Mouse (Mus musculus) gastrocnemius, postnatal 25 days (tissue): Measurements from ENCODE around the gene Tmem175. TPM values are rescaled to one million over a fixed set of nuclear protein-coding genes. Genes with fewer than 3 reads are reported as not detected.

ENCODE experiments used
- DNase-seq: peaks from one replicate; pipeline ENCODE4 v3.0.0; 2022
- total RNA-seq, 2 experiments: library from RNA; stranded (reverse); gene quantifications; 1 replicate in 1 of 2; 2 replicates in 1 of 2; pipeline ENCODE4 v1.2.3; 2021

Tmem175 gene
- total RNA-seq, 2 experiments from 2014 or later = 5.2 to 5.4 TPM

DNA sequence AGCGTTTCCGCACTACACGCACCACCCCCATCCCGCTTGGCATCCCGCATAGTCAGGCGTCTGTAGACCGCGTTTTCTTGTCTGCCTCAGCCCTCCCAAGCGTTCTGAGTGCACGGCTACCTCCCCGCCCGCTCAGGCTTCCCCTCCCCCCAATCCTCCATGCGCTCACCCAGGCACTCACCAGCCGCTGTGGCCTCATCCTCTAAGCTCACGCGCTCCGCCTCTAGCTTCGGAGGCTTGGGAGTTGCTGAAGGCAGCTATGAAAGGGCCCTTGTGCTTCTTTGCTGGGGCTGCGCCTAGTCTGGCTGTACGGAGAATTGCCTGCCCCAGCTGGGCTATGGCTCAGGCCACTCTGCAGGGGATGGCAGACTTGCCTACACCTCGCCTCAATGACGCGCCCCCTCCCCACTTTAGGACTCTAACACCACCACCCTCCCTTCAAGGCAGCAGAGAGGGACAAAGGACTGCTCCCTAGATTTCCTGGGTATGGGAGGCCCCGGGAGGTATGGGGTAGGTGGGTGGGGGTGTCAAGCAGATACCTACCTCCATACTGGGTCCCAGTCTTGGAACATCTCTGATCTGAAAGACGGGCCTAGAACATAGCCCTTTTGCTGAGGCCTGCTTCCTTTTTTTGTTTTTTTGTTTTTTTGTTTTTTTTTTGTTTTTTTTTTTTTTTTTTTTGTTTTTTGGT, 48.2 kb downstream of the Tmem175 start:
- DNase-seq = no peak

DNA sequence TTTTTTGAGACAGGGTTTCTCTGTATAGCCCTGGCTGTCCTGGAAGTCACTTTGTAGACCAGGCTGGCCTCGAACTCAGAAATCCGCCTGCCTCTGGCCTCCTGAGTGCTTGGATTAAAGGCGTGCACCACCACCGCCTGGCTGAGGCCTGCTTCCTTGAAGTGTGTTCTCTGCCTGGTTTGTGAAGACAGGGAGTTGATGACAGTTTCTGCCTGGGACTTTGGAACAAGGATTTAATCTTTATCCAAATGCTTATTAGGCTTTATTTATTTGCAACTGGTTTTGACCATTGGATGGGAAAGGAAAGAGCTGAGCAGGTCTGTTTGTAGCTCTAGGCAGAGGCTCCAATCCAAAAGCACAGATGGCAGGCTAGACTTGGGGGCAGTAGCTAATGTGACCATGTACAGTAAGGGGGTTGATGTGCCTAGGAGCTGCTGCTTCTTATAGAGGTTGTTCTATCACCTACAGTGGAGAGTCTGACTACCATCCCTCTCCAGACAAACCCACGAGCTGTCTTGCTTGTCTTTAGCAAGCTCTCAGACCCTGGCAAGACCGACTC, 48.8 kb downstream of the Tmem175 start:
- DNase-seq = no peak

DNA sequence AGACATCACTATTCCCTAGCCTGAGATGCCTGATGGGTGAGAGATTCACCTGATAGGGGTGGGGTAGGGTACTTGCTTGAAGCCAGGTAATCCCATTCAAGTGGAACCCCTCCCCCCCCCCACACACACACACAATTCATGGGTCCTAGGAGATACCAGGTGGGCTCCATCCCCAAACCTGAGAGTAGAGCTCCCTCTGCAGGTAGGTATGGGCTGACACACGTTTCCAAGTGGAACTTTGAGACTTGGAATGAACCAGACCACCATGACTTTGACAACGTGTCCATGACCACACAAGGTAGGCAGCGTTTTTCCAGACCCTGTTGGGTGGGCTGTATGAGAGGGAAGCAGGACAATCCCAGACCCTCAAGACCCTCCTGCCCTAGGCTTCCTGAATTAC, 50.3 kb downstream of the Tmem175 start:
- no peak for DNase-seq

DNA sequence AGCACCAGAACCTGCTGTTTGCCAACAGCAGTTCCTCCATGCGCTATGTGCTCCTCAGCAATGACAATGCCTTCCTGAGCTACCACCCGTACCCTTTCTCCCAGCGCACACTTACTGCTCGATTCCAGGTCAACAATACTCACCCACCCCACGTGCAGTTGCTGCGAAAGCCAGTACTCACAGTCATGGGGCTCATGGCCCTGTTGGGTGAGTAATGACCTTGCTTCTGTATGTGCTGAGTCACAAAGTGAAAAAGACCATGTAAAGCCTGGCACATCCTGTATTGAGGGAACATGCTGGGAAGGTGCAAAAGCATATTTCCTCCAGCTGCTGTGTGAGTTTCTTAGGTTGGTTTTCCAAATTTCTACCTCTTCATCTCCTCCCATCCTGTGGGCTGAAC, 51.3 kb downstream of the Tmem175 start:
- DNase-seq = no peak

DNA sequence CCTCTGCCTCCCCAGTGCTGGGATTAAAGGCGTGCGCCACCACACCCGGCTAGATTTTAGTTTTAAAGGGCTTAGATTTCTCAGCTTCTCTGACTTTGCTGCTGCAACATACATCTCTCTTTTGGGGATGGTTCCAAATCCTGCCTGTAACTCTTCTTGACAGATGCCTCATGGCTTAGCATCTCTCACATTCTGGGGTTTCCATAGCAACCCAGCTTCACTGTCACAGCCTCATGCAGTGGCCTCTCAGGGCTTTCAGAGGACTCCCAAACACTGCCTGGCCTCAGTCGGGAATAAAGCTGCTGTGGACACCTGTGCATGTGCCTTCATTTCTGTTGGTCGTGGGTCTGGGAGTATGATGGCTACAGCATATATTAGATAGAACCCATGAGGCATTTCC, 59.5 kb downstream of the Tmem175 start:
- DNase-seq = no peak

DNA sequence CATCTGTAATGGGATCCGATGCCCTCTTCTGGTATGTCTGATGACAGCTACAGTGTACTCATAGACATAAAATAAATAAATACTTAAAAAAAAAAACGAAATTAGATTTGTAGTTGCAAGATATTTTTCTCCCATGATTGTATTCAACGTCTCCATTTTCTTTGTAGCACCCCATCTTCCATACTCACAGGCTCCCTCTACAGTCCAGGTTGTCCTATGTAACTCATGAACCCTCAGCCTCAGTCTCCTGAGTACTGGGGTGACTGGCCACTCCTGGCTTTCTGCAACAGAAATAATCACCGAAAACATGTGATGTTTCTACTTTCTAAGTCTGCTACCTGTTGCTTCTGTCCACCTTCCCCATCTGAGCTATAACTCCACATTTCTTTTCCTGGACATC, 61.6 kb downstream of the Tmem175 start:
- DNase-seq = no peak

DNA sequence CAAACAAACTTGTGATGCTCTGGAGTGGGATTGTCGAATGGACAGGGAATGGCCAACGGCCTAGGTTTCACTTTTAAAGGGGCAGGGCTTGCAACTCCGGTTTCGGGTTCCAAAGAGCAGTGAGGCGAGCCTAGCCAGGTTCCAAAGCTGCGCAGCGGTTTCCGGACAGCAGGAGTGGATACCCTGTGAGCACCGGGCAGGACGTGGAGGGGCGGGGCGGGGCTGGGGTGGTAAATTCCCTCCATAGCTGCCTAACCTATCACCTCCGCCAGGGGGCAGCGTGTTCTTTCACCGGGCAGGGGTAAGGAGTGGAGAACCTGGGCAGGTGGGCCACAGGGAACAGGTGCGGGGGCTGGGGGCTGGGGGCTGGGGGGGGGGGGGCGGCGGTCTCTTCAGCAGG, 62.7 kb downstream of the Tmem175 start, which contains the start of gene Fgfrl1:
Gene Fgfrl1, plus strand, starts transcription at position 112 of the 400 bp plus-strand sequence.
- peak; percentile 48 for DNase-seq

DNA sequence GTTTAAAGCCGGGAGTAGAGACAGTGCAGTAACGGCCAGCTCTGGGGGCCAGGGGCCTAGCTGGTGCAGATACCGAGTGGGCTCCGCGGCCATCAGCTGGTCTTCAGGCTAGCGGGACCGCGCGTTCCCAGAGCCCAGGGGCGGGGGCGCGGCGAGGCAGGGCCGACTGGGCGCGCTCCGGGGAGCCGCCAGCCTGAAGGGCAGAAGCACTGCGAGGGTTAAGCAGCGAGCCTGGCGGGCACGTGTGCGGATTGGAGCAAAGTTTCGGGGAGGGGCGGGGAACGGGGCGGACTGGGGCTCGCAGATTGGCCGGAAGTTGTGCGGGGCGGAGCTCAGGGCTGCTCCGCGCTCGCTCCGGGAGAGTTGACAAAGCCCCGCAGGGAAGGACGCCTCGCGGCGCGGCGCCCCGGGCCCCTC, 64.3 kb downstream of the Tmem175 start:
- DNase-seq = peak; percentile 92

DNA sequence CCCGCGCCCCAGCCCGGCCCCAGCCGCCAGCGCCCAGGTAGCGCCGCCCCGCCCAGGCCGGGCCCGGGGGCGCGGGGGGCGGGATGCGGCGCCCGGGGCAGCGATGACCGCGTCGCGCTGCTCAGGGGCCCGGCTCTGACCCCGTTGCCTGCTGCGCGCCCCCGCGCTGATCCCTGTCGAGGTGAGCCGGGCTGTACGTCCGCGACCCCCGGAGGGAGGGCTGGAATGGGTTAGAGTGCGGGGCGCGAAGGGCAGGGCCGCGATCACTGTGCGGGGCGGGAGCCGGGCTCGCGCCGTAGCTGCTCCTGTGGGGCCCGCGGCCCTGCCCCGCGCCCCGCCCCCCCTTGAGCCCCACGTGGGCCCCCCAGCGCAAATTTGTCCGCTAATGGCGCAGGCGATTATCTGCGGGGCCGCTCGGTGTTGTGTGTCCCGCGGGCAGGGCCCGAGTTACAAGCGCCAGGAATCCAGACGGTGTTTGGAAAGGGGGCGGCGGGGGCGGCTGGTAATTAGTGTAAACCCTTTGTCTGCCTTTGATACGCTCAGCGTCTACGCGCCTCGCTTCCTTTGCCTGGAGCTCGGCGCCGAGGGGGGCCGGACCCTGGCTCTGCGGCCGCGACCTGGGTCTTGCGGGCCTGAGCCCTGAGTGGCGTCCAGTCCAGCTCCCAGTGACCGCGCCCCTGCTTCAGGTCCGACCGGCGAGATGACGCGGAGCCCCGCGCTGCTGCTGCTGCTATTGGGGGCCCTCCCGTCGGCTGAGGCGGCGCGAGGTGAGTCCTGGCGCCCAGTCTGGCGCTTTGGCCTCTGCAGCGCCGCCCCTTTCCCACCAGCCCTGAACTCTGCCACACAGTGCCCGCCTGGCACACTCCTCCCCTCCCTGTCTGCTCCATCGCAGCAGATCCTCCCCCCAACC, 65.0 kb downstream of the Tmem175 start:
- DNase-seq = peak; percentile 28

DNA sequence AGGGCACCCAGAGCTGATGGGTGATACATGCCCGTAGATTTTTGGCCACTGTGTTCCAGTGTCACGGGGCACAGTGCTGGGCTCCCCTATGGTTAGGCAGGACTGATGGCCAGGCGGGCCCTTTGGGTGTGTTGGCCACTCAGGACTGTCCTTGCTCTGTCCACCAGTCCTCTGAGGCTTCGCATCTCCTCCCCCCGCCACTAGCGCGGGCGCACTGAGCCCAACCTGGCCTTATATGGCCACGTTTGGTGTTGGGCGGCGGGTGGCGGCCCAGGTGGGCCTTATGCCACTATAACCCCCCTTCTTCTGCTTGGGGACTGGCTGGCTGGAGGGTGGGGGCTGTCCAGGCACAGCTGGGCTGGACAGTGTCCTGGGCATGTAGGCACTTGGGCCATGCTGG, 66.3 kb downstream of the Tmem175 start:
- peak; percentile 56 for DNase-seq

DNA sequence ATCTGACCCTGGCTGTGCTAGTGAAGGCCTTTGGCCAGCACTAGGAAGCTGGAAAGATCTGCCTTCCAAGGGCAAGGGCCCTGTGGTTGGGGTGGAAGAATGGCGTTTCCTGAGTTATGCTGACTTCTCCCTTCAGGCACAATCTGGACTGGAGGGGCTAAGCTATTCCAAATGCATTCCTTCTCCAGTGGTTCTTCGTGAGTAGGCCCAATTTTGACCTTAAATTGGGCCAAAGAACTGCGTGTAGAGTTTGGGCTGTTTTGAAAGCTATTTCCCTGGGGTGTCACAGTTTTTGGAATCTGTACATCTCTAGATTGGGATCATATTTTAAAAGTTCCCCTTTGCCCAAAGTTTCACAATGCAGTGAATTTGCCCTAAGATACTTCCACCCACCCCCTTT, 67.0 kb downstream of the Tmem175 start:
- no peak for DNase-seq

DNA sequence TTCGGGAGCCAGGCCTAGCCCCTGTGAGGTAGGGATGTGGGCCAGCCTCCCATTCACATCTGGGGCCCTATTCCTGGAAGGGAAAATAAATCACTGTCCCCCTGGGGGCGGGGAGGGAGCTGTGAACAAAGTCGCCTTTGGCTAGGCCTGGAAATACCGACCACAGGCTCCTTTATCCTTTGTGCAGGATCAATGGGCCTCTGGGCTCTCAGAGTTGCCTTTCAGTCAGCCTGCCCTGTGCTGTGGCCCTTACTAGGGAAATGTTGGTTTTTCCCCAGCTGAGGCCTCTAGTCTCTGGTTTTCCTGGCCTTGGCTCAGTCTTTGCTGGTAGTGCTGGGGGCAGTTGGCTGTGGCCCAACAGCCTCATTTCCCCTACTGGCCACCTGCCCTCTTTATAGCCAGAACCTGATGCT, 67.8 kb downstream of the Tmem175 start:
- no peak for DNase-seq

Other genes with a start within 250 kb of the Tmem175 start
- not detected for gene Pde6b, start 241.4 kb upstream of the Tmem175 start, total RNA-seq
- 100 to 1,000 TPM; 764 to 791 TPM for gene Atp5k, start 195.3 kb upstream of the Tmem175 start, total RNA-seq
- gene Mfsd7a, start 180.9 kb upstream of the Tmem175 start, total RNA-seq = under 1 TPM; 0.67 to 0.95 TPM
- 10 to 100 TPM; 30.9 to 39.5 TPM for gene Pcgf3, start 168.5 kb upstream of the Tmem175 start, total RNA-seq
- gene Cplx1, start 79.7 kb upstream of the Tmem175 start, total RNA-seq = not detected
- 10 to 100 TPM in 1 of 2 experiments, 1 to 10 TPM in 1; 9.2 to 11.8 TPM for gene Gak, start within 50 bp of the Tmem175 start, total RNA-seq
- gene Idua, start 30.6 kb downstream of the Tmem175 start, total RNA-seq = 1 to 10 TPM; 7.8 to 9.4 TPM
- 1 to 10 TPM; 4.7 to 5.0 TPM for gene Dgkq, start 39.9 kb downstream of the Tmem175 start, total RNA-seq
- gene Slc26a1, start 45.8 kb downstream of the Tmem175 start, total RNA-seq = not detected
- 10 to 100 TPM; 35.9 to 38.6 TPM for gene Fgfrl1, start 62.6 kb downstream of the Tmem175 start, total RNA-seq
- not detected for gene Rnf212, start 145.2 kb downstream of the Tmem175 start, total RNA-seq
- gene Tmed11, start 165.6 kb downstream of the Tmem175 start, total RNA-seq = not detected
- not detected for gene Vmn2r8, start 179.1 kb downstream of the Tmem175 start, total RNA-seq
- not detected for gene Vmn2r9, start 222.8 kb downstream of the Tmem175 start, total RNA-seq